Mouse (Mus musculus) frontal cortex, adult (tissue): ENCODE results near the gene Lemd2.
"Not testable (repeated sequence)": the region's sequence is repeated elsewhere in the genome, so short reads cannot be mapped to it uniquely, and the experiment has no call there.

ENCODE experiments used
- ATAC-seq: cut with Nextera tagmentation; 2 replicates; pipeline ENCODE4 v1.9.2; 2017; ENCODE audit warnings: mild to moderate bottlenecking, moderate library complexity, mixed read lengths; ENCODE audit not compliant: low TSS enrichment

Lemd2 gene

DNA sequence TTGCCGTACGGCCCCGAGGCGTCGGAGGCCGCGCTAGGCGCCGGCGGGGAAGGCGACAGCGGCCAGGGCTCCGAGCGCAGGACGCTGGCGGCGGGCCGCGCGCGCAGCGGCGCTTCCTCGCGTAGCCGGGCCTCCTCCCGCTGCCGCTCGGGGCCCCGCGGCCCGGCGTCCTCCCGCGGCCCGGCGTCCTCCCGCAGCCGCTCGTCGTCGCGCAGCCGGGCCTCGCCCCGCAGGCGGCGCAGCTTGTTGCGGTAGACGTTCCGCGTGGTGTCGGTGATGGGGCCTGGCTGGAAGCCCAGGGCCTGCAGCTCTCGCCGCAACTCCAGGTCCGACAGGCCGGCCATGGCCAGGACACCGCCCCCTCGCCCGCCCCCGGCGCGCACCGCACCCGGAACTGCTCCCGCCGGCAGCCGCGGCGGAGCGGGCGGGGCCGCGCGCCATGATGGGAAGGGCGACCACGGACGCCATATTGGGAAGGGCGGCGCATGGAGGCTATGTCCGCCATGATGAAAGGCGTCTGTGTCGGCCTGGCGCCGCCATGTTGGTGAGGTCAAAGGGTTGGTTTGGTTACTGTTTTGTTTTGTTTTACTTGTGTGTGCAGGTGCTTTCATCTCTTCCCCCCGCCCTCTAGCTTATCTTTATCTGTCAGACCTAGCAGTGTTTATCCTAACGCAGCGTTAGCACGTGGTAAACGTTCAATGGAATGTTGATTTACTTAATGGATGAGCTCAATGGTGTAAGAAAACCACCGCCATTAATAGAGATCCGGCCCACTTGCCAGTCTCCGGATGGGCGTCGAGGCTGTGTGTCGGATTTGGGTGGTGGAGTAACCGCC lies at the start of gene Lemd2:
TSS of gene Lemd2 (minus strand) at position 395 of the 835 bp plus-strand sequence.
- peak; percentile 90 for ATAC-seq

DNA sequence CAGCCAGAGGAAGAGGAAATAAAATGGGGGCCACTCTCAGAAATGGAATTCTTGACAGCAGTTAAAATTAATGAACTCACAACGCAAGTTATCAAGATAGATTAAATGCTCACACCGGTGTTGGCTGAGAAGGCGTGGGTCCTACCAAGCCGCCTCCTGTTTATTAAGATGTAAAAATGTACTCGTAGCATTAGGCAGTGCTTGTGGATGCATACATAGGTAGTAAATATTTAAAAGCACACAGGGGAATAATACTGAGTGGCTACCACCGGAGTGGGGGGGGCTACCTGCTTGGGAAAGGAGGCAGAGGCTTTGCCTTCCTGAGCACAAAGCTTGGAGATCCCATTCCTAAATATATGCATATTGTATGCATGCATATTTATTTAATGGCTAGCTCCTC lies 46.9 kb upstream of the Lemd2 start:
- ATAC-seq = no peak

DNA sequence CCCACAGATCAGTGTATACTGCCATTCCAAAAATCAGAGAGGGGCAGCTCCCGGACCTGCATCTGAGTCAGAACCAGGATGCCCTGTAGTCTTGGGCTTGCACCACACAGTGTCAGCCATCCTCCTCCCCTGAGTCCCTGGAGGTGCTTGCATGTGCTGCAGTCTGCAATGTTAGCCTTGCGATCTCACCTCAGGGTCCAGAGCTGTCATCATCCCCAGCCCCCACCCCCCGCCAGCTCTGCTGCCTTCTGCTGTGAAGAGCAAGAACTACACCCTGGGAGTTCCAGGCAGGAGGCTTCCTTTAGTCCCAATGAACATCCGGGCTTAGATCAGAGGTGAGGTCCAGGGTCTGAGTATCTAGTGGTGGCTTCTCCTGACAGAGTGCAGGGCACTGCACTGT lies 46.2 kb upstream of the Lemd2 start:
- ATAC-seq = no peak

DNA sequence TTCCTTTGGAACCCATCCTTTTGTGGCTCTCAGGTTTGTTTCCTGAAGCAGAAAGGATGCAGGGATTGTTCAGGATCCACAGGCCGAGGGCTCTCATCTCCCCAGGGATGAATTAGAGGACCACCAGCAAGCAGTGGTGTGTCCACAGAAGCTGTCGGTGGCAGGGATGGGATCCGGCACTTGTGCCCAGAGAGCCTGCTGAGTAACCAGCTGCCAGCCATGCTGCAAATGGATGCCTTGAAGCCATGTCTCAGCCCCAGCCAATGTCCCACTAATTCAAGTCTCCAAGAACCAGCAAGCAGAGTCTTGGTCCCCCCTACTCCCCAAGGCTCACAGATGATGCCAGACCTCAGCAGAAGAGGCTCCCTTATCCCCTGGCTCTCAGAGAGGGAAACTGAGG lies 44.8 kb upstream of the Lemd2 start:
- ATAC-seq = no peak

DNA sequence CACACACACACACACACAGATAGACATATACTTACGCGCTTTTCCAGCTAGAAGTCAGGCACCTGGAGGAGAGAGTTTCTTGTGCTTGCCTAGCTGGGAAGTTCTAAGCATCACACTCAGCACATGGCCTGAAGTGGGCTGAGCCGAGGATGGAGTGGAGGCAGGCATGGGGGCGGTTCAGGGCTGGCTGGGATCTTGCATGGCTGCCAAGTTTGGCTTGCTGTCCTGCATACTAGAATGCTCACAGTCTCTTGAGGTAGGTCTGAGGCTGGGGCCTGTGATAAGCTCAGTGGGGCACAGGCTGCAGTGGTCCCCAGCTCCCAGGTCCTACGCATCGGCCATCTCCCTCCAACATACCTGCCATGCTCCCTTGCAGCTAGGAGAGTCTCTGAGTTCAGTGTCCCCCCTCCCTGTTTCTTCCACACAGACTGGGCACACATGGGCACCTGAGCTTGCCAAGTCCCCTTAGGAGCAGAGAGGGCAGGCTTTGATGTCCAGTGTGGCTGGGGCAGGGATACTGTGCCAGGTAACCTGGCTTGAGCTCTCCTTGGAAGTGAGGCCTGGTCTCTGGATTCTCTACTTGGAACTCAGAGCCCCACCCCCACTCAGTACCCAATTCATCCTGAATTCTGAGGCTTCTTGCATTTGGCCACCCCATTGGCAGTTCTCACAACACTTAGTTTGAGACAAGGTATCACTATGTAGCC lies 43.6 kb upstream of the Lemd2 start:
- ATAC-seq = peak; percentile 77

DNA sequence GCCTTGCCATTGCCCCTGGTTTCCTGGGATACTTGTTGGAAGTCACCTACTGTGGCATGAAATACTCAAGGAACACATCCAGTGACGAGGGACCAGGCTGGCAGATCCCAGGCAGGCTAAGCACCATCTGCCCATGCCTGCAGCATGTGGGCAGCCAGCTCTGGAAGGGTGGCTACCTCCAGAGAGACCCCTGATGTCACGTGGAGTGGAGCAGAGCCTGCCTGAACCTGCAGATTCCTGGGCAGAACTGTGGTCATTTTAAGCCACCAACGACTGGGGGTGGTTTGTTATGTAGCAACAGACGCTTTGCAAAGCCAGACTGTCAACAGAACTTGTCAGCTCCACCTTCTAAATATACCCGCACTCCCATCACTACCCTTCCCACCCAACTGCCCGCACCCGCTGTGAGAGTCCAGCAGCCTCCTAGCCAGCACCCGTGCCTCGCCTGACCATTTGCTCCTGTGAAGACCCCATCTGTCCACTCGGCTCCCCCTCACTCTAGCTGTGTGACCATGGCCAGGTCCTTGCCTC lies 41.6 kb upstream of the Lemd2 start:
- ATAC-seq = peak; percentile 52; the same call in 1 of the 2 replicates

DNA sequence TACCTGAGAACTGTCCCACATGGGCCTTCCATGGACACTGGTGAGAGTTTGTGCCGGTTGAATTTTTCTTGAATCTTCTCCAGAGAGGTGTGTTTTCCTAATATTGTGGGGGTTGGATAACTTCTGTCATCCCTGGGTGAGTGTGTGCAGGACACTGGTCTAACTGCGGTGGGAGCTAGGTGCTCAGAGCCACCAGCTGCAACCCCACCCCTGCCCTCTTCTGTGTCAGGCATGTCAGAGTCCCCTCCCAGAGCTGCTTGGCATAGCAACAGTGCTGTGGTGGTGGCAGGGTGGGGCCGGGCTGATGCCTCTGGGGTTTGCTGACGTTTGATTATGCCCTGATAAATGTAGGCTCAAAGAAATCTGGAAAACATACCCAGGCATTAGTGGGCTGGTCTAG lies 40.6 kb upstream of the Lemd2 start:
- ATAC-seq = no peak

DNA sequence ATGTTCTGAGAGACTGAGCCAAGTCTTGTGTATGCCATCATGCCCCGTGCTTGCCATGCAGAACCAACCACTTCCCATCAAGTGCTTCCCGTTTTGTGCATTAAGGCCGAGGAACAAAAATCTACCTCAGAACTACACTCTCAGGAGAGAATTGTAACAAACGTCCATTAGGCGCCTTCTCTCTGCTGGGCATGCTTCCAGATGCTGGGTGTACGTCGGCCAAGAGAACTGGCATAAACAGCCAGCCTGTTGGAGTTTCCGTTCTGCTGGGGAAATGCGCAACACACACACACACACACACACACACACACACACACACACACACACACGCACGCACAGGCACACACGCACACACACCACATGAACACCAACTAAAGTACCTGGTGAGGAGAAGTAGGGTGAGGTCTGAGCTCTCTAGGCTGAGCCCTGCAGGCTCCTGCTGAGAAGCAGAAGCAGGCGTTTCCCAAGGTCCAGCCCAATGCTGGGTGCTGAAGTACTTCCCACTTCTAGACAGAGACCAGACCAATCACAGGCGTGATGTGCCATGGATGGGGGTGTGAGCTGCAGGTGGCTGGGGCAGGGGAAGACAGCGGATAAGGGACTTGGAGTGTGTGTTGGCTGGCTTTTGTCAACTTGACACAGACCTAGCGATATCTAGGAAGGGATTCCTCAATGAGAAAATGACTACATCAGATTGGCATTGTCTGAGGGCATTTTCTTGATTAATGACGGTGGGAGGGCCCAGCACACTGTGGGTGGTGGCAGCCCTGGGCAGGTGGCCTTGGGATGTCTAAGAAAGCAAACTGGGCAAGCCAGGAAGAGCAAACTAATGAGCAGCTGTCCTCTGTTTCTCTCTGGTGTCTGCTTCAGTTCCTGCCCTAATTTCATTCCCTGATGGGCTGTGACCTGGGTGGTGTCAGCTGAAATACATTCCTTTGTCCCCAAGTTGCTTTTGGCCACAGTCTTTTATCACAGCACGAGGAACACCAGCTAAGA lies 38.2 kb upstream of the Lemd2 start:
- no peak for ATAC-seq

DNA sequence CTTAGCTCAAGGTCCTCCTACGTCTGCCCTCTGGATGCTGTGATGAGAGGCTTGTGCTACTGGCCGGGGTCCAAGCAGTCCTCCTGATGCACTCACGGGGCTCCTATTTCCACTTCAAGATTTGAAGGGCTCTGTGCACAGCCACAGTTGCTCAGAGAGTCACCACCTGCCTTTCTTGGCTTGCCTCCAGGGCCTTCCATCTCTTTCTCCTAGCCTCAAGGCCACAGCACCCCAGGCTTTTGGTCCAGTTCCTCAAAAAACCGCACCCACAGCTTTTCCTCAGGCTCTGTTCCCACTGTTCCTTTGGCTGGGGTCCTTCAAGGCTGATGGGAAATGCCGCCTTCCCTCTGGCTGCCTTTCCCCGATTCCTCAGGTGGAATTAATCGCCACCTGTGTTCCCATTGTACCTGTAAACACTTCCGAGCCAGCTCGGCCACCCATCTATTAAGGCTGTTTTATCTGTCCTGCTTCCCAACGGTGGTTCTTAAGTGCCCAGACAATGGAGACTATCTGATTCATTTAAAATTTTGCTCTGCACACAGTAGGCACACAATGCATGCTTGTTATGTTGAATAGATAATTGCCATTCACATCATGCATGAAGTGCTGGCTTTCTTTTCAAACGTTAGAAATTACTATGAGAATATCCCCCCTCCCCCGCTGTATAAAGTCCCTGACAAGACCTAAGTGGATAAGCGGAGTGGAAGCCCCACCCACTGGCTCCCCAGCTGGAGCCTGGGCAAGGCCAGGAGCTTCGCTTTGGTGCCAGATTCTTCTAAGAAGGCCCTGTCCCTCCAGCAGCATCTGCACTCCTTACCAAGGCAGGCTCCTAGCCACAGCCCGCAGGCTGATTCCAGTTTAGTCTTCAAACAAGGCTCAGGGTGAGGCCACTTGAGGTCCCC lies 36.5 kb upstream of the Lemd2 start:
- ATAC-seq = no peak

DNA sequence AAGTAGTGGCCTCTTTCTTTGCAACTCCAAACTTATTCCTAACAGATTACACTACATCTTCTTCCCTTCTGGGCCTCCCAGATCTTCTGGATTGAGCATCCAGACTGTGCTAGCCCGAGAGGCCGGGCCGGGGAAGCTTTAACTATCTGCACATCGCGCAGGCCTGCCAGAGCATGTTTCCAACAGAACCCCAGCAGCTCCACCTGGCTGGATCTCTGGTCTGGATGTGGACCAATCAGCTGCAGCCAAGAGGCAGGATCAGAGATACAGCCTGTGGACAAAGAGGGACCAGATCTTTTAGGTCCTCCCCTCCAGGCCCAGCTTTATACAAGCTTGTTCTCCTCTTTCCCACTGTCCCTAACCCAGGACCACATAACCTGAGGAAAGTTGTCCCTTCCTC lies 35.7 kb upstream of the Lemd2 start:
- no peak for ATAC-seq

DNA sequence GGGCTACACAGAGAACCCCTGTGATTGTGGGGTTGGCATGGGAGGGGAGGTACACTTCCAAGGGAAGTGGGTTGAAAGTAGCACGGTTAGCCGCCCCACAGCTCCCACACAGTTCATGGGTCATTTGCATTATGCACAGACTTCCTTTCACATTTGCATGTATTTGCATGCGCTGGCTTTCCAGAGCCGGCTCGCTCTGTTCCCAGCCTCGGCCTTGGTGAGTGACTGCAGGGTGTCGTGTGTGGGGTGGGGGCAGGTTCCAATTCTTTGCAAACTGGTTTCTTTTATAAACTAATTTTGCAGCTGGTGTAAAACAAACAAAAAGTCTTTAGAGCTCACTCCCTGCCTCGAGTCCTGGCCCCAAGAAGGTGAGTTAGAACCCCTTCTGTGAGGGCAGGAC lies 34.4 kb upstream of the Lemd2 start:
- no peak for ATAC-seq

DNA sequence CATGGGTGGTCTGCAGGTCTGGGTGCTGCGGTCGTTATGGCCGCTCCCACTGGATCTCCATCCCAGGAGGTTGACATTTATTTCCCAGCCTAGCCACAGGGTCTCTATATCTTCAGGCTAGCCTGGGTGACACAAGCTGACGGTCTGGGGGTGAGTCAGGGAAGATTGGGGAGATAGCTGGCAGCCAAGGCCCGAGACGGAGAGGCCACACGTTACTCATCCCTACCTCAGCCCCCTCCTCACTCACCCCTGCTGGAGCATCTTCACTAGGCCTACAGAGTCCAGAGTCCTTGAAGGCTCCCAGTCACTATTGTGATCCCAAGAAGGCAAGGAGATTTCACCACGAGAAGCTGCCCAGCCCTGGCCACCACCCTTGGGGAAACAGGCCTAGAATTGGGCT lies 33.5 kb upstream of the Lemd2 start:
- no peak for ATAC-seq

DNA sequence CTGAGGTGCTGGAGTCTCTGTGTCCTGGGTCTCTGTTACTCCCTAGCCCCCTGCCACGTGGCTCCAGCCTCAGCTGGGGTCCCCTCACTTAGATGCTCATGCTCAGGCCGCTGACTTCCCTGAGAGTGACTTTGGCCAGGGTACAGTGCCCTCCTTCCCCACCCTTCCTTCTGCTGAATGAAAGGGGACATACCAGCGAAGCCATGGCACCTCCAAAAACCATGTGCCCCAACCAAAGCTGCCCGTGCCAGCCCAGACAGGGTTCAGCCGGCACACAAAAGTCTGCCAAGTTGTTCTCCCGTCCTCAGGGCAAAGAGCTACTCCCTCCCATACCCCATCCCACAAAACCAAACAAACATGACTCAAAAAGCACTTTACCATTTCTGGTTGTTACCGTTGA lies 29.0 kb upstream of the Lemd2 start:
- no peak for ATAC-seq

DNA sequence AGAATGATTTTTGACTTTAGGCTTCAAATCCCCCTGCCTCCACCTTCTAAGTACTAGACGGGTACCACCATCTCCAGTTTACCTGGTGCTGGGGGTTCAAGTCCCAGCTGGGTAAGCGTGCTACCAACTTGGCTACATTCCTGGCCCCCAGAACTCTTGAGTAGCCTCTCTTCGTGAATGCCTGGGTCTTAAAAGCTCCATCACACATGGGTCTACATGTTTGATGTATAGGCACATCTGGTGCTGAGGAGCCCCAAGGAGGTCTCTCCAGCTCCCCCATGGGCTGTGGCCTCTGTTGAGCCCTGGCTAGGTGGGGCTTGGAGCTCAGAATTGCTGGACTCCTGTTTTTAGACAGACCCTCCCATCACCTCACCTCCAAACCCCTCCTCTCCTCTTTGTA lies 27.9 kb upstream of the Lemd2 start:
- ATAC-seq = no peak

DNA sequence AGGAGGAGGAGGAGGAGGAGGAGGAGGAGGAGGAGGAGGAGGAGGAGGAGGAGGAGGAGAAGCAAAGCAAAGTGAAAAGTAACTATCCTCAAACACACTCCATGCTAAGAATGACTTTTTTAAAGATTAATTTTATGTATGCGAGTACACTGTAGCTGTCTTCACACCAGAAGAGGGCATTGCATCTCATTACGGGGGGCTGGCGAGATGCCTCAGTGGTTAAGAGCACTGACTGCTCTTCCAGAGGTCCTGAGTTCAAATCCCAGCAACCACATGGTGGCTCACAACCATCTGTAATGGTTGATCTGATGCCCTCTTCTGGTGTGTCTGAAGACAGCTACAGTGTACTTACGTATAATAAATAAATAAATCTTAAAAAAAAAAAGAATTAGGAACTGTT lies 27.3 kb upstream of the Lemd2 start:
- ATAC-seq = not testable (repeated sequence)

DNA sequence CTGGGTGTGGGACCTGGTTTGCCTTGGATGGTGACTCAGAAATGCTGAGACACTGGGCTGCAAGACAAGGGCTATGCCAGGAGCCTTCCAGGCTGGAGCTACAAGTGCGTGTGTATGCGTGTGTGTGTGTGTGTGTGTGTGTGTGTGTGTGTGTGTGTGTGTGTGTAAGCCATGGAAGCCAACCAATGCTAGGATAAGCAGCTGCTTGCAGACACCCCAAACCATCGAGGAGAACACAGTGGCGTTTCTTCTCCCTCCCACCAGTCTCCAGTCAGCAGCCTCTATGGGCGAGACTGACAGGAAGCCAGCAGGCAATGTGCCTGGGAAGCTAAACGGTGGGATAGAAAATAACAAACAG lies 26.9 kb upstream of the Lemd2 start:
- ATAC-seq = peak; percentile 79; the same call in 1 of the 2 replicates

DNA sequence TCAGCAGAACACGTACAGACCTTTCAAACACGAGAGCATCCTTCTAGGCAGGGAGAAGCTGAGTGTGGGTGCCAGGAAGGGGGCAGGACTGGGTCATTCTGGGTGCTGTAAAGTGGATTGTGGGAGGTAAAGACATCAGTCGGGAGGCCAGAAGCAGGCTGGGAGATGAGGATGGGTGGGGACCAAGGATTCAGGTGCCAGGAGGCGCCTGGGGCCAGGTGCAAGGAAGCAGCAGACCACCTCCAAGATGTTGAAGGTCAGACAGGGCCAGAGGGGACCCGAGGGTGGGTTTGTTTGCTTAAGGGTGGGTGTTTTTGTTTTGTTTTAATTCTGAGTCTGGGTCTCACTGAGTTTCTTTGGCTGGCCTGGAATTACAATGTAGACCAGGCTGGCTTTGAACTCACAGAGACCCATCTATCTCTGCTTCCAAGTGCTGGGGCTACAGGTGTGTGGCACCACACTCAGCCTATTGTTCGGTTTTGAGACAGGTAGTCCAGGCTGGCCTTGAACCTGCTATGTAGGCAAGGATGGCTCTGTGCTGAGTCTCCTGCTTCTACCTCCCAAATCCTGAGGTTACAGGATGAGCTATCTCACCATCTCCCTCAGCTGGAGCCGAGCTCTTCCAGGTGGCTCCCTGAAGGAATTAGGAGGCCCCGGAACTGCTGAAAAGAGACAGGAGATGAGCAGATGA lies 26.3 kb upstream of the Lemd2 start:
- no peak for ATAC-seq

DNA sequence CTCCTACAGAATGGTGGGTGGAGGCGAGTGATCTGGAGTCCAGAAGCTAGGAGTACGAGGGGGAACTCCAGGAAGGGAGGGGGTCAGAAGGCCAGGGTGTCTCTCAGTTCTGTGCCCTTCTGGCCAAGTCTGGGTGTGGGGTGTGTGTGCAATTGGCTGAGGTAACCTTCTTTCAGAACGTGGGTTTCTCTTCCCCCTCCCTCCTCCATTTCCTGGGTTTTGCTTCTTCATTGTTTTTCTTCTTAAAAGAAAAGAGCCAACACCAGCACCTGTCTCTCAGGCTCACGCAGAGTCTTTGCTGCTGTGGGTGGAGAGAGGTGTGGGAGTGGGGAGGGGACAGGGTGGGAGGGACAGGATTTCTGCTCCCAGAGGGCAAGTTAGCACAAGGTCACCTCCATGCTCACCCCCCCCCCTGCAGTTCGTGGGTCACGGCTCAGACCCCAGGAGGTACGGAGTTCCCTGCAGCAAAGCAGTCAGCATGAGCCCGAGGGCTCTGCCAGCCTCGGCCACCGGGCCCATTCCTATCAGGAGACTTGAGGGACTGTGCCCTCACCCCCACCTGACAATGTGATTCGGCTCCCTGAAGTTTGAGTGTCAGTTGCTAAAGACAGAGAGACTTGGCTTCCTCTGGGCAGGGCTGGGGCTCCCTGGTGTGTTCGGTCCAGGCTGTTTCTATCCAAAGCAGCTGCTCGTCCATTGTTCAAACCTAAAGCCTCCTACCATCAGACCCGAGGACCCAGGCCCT lies 25.6 kb upstream of the Lemd2 start:
- no peak for ATAC-seq

DNA sequence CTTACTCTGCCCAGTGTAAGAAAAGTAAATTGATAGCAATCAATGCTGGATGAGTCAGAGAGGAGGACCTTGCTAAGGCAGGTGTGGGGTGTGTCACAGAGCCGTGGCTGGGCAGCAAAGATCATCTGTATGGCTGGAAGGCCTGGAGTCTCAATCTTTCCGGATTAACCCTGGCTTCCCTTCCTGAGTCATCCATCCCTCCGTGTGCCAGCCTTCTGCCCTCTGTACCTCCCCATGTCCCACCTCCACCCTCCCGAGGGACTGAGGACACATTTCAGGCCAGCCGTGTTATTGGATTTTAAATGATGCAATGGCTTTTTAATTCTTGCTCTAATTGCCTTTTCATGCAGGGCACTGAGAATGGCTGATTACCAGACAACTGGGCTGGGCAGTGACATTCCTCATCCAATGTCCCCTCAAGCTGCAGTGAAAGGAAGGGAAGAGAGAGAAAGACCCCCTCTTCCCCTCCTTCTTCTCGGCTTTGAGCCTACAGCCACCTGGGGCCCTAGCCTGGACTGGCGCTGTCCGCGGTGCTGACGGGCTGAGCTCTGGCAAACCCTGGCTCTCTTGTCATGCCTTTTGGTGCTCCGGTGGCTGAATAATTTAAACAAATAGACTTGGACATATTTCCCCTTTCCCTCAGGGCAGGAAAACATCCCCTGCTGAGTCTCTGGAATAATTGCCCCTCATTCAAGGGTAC lies 24.1 kb upstream of the Lemd2 start:
- no peak for ATAC-seq
